Mouse (Mus musculus): ENCODE data around the gene Tmem274. TPM values are rescaled to one million over a fixed set of nuclear protein-coding genes. Genes with fewer than 3 reads are reported as not detected.
"Not testable (repeated sequence)": the region's sequence is repeated elsewhere in the genome, so short reads cannot be mapped to it uniquely, and the experiment has no call there.

Tmem274 gene
- polyA plus RNA-seq, 1 experiment, result not detected

- Histone ChIP-seq H3K27ac (ENCODE audit: insufficient read depth, low read depth, low read length) (peak overlapping the region; percentile 68; the same call in 1 of the 2 replicates), H3K4me1 (ENCODE audit: control insufficient read depth, insufficient read depth, low read length) (no peaks in the 10 kb centered on the region), H3K36me3 (ENCODE audit: control insufficient read depth, insufficient read depth, low read length) (no peaks in the 10 kb centered on the region), H3K4me3 (ENCODE audit: insufficient read depth, low read depth, low read length) (no peak overlapping the region), H3K27me3 (replicated peaks; ENCODE audit: control insufficient read depth, insufficient read depth, low read length) (no peaks in the 10 kb centered on the region)
- TF ChIP-seq POLR2A (IDR thresholded peaks at IDR 0.05; ENCODE audit: low read depth, low read length), result no peak
- no peak for TF ChIP-seq CTCF (conservative IDR thresholded peaks at IDR 0.05; ENCODE audit: insufficient read depth, insufficient read length, low read depth, low read length)
- peak; percentile 84 for DNase-seq
- 46% methylated on average over 6 of the region's 6 CpGs for WGBS
Measured at GRCm38 (mm10) chr4:149457831-149458430, 19.2 kb upstream of the Tmem274 start.

- TF ChIP-seq CTCF (conservative IDR thresholded peaks at IDR 0.05; ENCODE audit: insufficient read depth, insufficient read length, low read depth, low read length) (no peak), POLR2A (IDR thresholded peaks at IDR 0.05; ENCODE audit: low read depth, low read length) (no peak)
- WGBS, result 74% methylated on average over 5 of the region's 5 CpGs
- Histone ChIP-seq H3K27me3 (replicated peaks; ENCODE audit: control insufficient read depth, insufficient read depth, low read length) (no peaks in the 10 kb centered on the region), H3K36me3 (ENCODE audit: control insufficient read depth, insufficient read depth, low read length) (no peaks in the 10 kb centered on the region), H3K4me3 (ENCODE audit: insufficient read depth, low read depth, low read length) (no peak overlapping the region), H3K27ac (ENCODE audit: insufficient read depth, low read depth, low read length) (no peak overlapping the region), H3K4me1 (ENCODE audit: control insufficient read depth, insufficient read depth, low read length) (no peaks in the 10 kb centered on the region)
- no peak for DNase-seq
Measured at GRCm38 (mm10) chr4:149458526-149458925, 18.7 kb upstream of the Tmem274 start.

- TF ChIP-seq CTCF (conservative IDR thresholded peaks at IDR 0.05; ENCODE audit: insufficient read depth, insufficient read length, low read depth, low read length) (no peak), POLR2A (IDR thresholded peaks at IDR 0.05; ENCODE audit: low read depth, low read length) (no peak)
- no peaks in the 10 kb centered on the region for H3K27me3 ChIP-seq (replicated peaks; ENCODE audit: control insufficient read depth, insufficient read depth, low read length)
- H3K4me1 ChIP-seq (ENCODE audit: control insufficient read depth, insufficient read depth, low read length), result no peaks in the 10 kb centered on the region
- H3K4me3 ChIP-seq (ENCODE audit: insufficient read depth, low read depth, low read length), result no peak overlapping the region
- no peak overlapping the region for H3K27ac ChIP-seq (ENCODE audit: insufficient read depth, low read depth, low read length)
- DNase-seq, result no peak
- H3K36me3 ChIP-seq (ENCODE audit: control insufficient read depth, insufficient read depth, low read length), result no peaks in the 10 kb centered on the region
- 88% methylated on average over 1 of the region's 1 CpGs for WGBS
Measured at GRCm38 (mm10) chr4:149459425-149459824, 17.8 kb upstream of the Tmem274 start.

GRCm38 (mm10) chr4:149460475-149460874 is 16.7 kb upstream of the Tmem274 start:
- DNase-seq; H3K27me3 ChIP-seq (replicated peaks; ENCODE audit: control insufficient read depth, insufficient read depth, low read length); H3K4me1 ChIP-seq (ENCODE audit: control insufficient read depth, insufficient read depth, low read length); H3K27ac ChIP-seq (ENCODE audit: insufficient read depth, low read depth, low read length); H3K4me3 ChIP-seq (ENCODE audit: insufficient read depth, low read depth, low read length); H3K36me3 ChIP-seq (ENCODE audit: control insufficient read depth, insufficient read depth, low read length): not testable (repeated sequence)
- 0 out of 2 replicates have a peak, but pooled peaks have one; percentile 27 for TF ChIP-seq CTCF (conservative IDR thresholded peaks at IDR 0.05; ENCODE audit: insufficient read depth, insufficient read length, low read depth, low read length)
- 95% methylated on average over 2 of the region's 2 CpGs for WGBS

GRCm38 (mm10) chr4:149461579-149462304 is 15.4 kb upstream of the Tmem274 start:
- DNase-seq, result peak; percentile 56

GRCm38 (mm10) chr4:149462305-149462971 is 14.7 kb upstream of the Tmem274 start:
- Histone ChIP-seq H3K27ac (ENCODE audit: insufficient read depth, low read depth, low read length) (no peak overlapping the region), H3K4me3 (ENCODE audit: insufficient read depth, low read depth, low read length) (no peak overlapping the region), H3K4me1 (ENCODE audit: control insufficient read depth, insufficient read depth, low read length) (no peaks in the 10 kb centered on the region), H3K36me3 (ENCODE audit: control insufficient read depth, insufficient read depth, low read length) (no peaks in the 10 kb centered on the region), H3K27me3 (replicated peaks; ENCODE audit: control insufficient read depth, insufficient read depth, low read length) (no peaks in the 10 kb centered on the region)
- TF ChIP-seq CTCF (conservative IDR thresholded peaks at IDR 0.05; ENCODE audit: insufficient read depth, insufficient read length, low read depth, low read length) (no peak), POLR2A (IDR thresholded peaks at IDR 0.05; ENCODE audit: low read depth, low read length) (no peak)
- 79% methylated on average over 6 of the region's 6 CpGs for WGBS
- DNase-seq, result no peak

More at GRCm38 (mm10) chr4:149461579-149462304, 15.4 kb upstream of the Tmem274 start:
- no peaks in the 10 kb centered on the region for H3K36me3 ChIP-seq (ENCODE audit: control insufficient read depth, insufficient read depth, low read length)
- H3K27ac ChIP-seq (ENCODE audit: insufficient read depth, low read depth, low read length), result no peak overlapping the region
- no peaks in the 10 kb centered on the region for H3K27me3 ChIP-seq (replicated peaks; ENCODE audit: control insufficient read depth, insufficient read depth, low read length)
- 57% methylated on average over 7 of the region's 7 CpGs for WGBS
- no peak for TF ChIP-seq CTCF (conservative IDR thresholded peaks at IDR 0.05; ENCODE audit: insufficient read depth, insufficient read length, low read depth, low read length)
- no peak for TF ChIP-seq POLR2A (IDR thresholded peaks at IDR 0.05; ENCODE audit: low read depth, low read length)
- no peaks in the 10 kb centered on the region for H3K4me1 ChIP-seq (ENCODE audit: control insufficient read depth, insufficient read depth, low read length)
- H3K4me3 ChIP-seq (ENCODE audit: insufficient read depth, low read depth, low read length), result no peak overlapping the region

GRCm38 (mm10) chr4:149463435-149463950 is 13.7 kb upstream of the Tmem274 start:
- Histone ChIP-seq H3K36me3 (ENCODE audit: control insufficient read depth, insufficient read depth, low read length) (no peaks in the 10 kb centered on the region; the same call in 1 of the 2 replicates), H3K27ac (ENCODE audit: insufficient read depth, low read depth, low read length) (no peak overlapping the region), H3K4me3 (ENCODE audit: insufficient read depth, low read depth, low read length) (no peak overlapping the region), H3K27me3 (replicated peaks; ENCODE audit: control insufficient read depth, insufficient read depth, low read length) (no peaks in the 10 kb centered on the region), H3K4me1 (ENCODE audit: control insufficient read depth, insufficient read depth, low read length) (no peaks in the 10 kb centered on the region)
- TF ChIP-seq CTCF (conservative IDR thresholded peaks at IDR 0.05; ENCODE audit: insufficient read depth, insufficient read length, low read depth, low read length), result no peak
- no peak for TF ChIP-seq POLR2A (IDR thresholded peaks at IDR 0.05; ENCODE audit: low read depth, low read length)
- DNase-seq, result no peak
- WGBS, result 63% methylated on average over 6 of the region's 6 CpGs

Measured in kidney, adult 2 months (tissue).